Mouse (Mus musculus): ENCODE data around the gene Gtf2f2. TPM values are rescaled to one million over a fixed set of nuclear protein-coding genes. Genes with fewer than 3 reads are reported as not detected.
A peak's percentile ranks its signal among the peaks of the same experiment; 100 is the strongest.

The Gtf2f2 gene
- polyA plus RNA-seq, 1 experiment from 2014 or later = 37.5 TPM

- H3K4me3 ChIP-seq (ENCODE audit: low read depth, low read length) = no peak overlapping the region
- no peak overlapping the region for H3K27ac ChIP-seq (ENCODE audit: low read depth)
- H3K4me1 ChIP-seq (ENCODE audit: insufficient read depth) = peaks cover 5% of the 10 kb centered on the region
- H3K4me2 ChIP-seq = no peak overlapping the region
- no peak for DNase-seq
- no peaks in the 10 kb centered on the region; the same call in 1 of the 2 replicates for H3K9me3 ChIP-seq (ENCODE audit: low read depth, low read length)
- WGBS = 68% methylated on average over 9 of the region's 9 CpGs
- H3K27me3 ChIP-seq (ENCODE audit: insufficient read depth, low read length) = no peaks in the 10 kb centered on the region
- ATAC-seq (ENCODE audit: insufficient read depth) = no peak
- H3K36me3 ChIP-seq (ENCODE audit: insufficient read depth) = no peaks in the 10 kb centered on the region
- no peak overlapping the region for H3K9ac ChIP-seq
- no peak for TF ChIP-seq CTCF (IDR thresholded peaks at IDR 0.05; ENCODE audit: low read depth)
These were observed 143.8 kb downstream of the Gtf2f2 start for GRCm38 (mm10) chr14:75866706-75867333.

- DNase-seq (peak; percentile 94), ATAC-seq (ENCODE audit: insufficient read depth) (peak; percentile 93)
- 3% methylated on average over 7 of the region's 7 CpGs for WGBS
- TF ChIP-seq CTCF (IDR thresholded peaks at IDR 0.05; ENCODE audit: low read depth) = no peak
- no peaks in the 10 kb centered on the region for H3K36me3 ChIP-seq (ENCODE audit: insufficient read depth)
- H3K27ac ChIP-seq (ENCODE audit: low read depth) = peak overlapping the region; percentile 86
- H3K4me3 ChIP-seq (ENCODE audit: low read depth, low read length) = no peak overlapping the region
- H3K4me1 ChIP-seq (ENCODE audit: insufficient read depth) = peaks cover 5% of the 10 kb centered on the region
- 0 out of 2 replicates have a peak overlapping the region, but pooled peaks have one; percentile 25 for H3K4me2 ChIP-seq
- no peak overlapping the region for H3K9ac ChIP-seq
- no peaks in the 10 kb centered on the region; the same call in 1 of the 2 replicates for H3K9me3 ChIP-seq (ENCODE audit: low read depth, low read length)
- H3K27me3 ChIP-seq (ENCODE audit: insufficient read depth, low read length) = no peaks in the 10 kb centered on the region
These were observed 146.9 kb downstream of the Gtf2f2 start for GRCm38 (mm10) chr14:75863549-75864409.

GRCm38 (mm10) chr14:75862701-75863100, 148.0 kb downstream of the Gtf2f2 start:
- no peaks in the 10 kb centered on the region; the same call in 1 of the 2 replicates for H3K9me3 ChIP-seq (ENCODE audit: low read depth, low read length)
- 78% methylated on average over 6 of the region's 6 CpGs for WGBS
- no peak overlapping the region for H3K4me2 ChIP-seq
- H3K27me3 ChIP-seq (ENCODE audit: insufficient read depth, low read length) = no peaks in the 10 kb centered on the region
- no peak for TF ChIP-seq CTCF (IDR thresholded peaks at IDR 0.05; ENCODE audit: low read depth)
- H3K4me1 ChIP-seq (ENCODE audit: insufficient read depth) = peaks cover 5% of the 10 kb centered on the region
- DNase-seq (no peak), ATAC-seq (ENCODE audit: insufficient read depth) (no peak)
- H3K27ac ChIP-seq (ENCODE audit: low read depth) = peak overlapping the region; percentile 86
- H3K36me3 ChIP-seq (ENCODE audit: insufficient read depth) = no peaks in the 10 kb centered on the region
- no peak overlapping the region for H3K9ac ChIP-seq
- no peak overlapping the region for H3K4me3 ChIP-seq (ENCODE audit: low read depth, low read length)

- Histone ChIP-seq H3K4me3 (ENCODE audit: low read depth, low read length) (no peak overlapping the region), H3K9me3 (ENCODE audit: low read depth, low read length) (no peaks in the 10 kb centered on the region; the same call in 1 of the 2 replicates), H3K4me1 (ENCODE audit: insufficient read depth) (peaks cover 5% of the 10 kb centered on the region), H3K27me3 (ENCODE audit: insufficient read depth, low read length) (no peaks in the 10 kb centered on the region), H3K36me3 (ENCODE audit: insufficient read depth) (no peaks in the 10 kb centered on the region), H3K9ac (no peak overlapping the region), H3K27ac (ENCODE audit: low read depth) (no peak overlapping the region), H3K4me2 (no peak overlapping the region)
- ATAC-seq (ENCODE audit: insufficient read depth) (no peak), DNase-seq (no peak)
- no peak for TF ChIP-seq CTCF (IDR thresholded peaks at IDR 0.05; ENCODE audit: low read depth)
- WGBS = 73% methylated on average over 2 of the region's 2 CpGs
These were observed 151.0 kb downstream of the Gtf2f2 start for GRCm38 (mm10) chr14:75859619-75860018.

GRCm38 (mm10) chr14:75858181-75858580, 152.5 kb downstream of the Gtf2f2 start:
- Histone ChIP-seq H3K9me3 (ENCODE audit: low read depth, low read length) (no peaks in the 10 kb centered on the region; the same call in 1 of the 2 replicates), H3K9ac (no peak overlapping the region), H3K36me3 (ENCODE audit: insufficient read depth) (no peaks in the 10 kb centered on the region), H3K27me3 (ENCODE audit: insufficient read depth, low read length) (no peaks in the 10 kb centered on the region), H3K4me3 (ENCODE audit: low read depth, low read length) (no peak overlapping the region), H3K4me1 (ENCODE audit: insufficient read depth) (no peaks in the 10 kb centered on the region), H3K4me2 (no peak overlapping the region), H3K27ac (ENCODE audit: low read depth) (no peak overlapping the region)
- 26% methylated on average over 2 of the region's 2 CpGs for WGBS
- ATAC-seq (ENCODE audit: insufficient read depth) (no peak), DNase-seq (no peak)
- TF ChIP-seq CTCF (IDR thresholded peaks at IDR 0.05; ENCODE audit: low read depth) = no peak

- no peak overlapping the region for H3K4me3 ChIP-seq (ENCODE audit: low read depth, low read length)
- H3K9me3 ChIP-seq (ENCODE audit: low read depth, low read length) = no peaks in the 10 kb centered on the region
- H3K4me1 ChIP-seq (ENCODE audit: insufficient read depth) = no peaks in the 10 kb centered on the region
- WGBS = 57% methylated on average over 17 of the region's 17 CpGs
- no peak overlapping the region for H3K9ac ChIP-seq
- no peak overlapping the region for H3K4me2 ChIP-seq
- H3K36me3 ChIP-seq (ENCODE audit: insufficient read depth) = peaks cover 17% of the 10 kb centered on the region
- no peaks in the 10 kb centered on the region for H3K27me3 ChIP-seq (ENCODE audit: insufficient read depth, low read length)
- no peak for ATAC-seq (ENCODE audit: insufficient read depth)
- no peak for DNase-seq
- no peak for TF ChIP-seq CTCF (IDR thresholded peaks at IDR 0.05; ENCODE audit: low read depth)
- no peak overlapping the region for H3K27ac ChIP-seq (ENCODE audit: low read depth)
These were observed 155.2 kb downstream of the Gtf2f2 start for GRCm38 (mm10) chr14:75855263-75855992.
